Mouse (Mus musculus) ovary, postnatal 10 days (tissue): ENCODE results near the gene Zbtb16.

Source experiments
- DNase-seq: peaks from one replicate; pipeline ENCODE4 v3.0.0; 2022; ENCODE audit warnings: low spot score

Gene Zbtb16

GRCm38 (mm10) chr9:48707134-48707823 lies 128.7 kb downstream of the Zbtb16 start:
- no peak for DNase-seq

DNA sequence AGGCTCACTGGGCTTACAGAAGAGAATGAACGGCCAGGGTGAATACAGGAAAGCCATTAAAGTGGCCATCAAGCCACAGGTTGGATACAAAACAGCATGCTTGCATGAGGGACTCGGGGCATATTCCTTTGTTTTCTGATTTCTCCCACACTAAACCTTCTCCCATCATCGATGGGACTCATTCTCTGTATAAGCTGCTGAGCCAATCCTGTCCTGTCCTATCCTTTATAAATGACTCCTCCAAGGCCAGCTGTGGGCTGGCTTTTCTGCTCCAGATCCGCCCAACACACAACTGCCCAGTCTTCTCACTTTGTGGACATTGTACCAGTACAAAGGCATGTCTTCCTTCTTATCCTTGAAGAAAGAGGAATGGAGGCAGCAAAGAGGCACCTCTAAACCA lies 134.7 kb downstream of the Zbtb16 start:
- DNase-seq = no peak

GRCm38 (mm10) chr9:48700871-48701270 lies 135.2 kb downstream of the Zbtb16 start:
- no peak for DNase-seq

GRCm38 (mm10) chr9:48697470-48697815 lies 138.6 kb downstream of the Zbtb16 start:
- no peak for DNase-seq

GRCm38 (mm10) chr9:48696731-48697469 lies 139.1 kb downstream of the Zbtb16 start:
- no peak for DNase-seq

DNA sequence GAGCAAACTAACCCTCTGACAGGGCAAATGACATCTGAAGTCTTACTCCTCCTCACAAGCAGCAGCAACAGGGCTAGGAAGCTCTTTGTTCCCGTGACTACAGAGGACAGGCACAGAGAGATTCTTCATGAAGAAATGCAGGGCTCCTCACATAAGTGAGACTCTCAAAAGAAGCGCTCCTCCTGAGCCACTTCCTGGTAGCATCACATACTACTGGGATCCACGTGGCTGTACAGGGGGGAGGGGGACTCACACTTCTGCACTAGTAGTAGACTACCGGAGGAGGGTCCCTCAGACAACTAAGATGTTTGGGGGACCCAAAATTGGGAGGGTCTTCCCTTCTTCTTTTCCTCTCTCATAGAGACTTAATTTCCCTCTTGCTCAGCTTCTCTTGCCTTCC lies 139.7 kb downstream of the Zbtb16 start:
- no peak for DNase-seq

DNA sequence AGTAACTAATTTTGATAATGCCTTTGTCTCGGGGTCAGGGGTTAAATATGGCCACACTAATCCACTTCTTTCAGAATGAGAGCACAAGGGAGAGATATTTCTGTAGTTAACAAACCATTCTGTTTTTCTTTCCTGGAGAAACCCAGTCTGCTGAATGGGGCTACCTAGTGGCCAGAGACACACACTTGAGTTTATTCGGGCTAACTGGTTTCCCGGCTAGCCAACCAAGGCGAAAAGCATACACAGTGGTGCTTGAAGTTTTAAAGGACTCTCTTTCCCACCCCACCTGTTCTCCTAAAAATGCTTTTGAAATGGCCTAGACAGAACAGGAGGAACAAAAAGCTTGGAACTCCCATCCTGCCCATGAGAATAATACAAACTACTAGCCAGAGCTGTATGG lies 140.2 kb downstream of the Zbtb16 start:
- DNase-seq = no peak

DNA sequence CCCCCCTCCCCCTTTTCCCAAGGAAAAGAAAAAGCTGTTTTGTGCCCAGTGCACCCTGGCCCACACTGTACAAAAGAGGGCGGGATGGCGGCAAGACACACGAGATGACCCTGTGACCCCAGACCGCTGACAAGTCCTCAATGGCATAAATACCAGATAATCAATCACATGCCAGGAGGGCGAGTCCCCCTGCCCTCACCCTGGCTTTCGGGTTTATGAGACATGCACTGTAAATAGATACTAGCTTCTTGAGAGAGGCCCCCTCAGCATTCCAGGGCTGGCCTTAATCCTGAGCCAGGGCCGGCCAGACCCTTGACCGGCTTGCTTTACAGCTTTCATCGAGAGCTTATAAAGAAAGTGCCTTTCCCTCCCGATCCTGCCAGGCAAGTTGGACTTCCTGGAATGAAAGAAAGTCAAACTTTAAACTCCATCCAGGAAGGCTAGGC lies 141.4 kb downstream of the Zbtb16 start:
- no peak for DNase-seq

- DNase-seq = no peak
Measured at GRCm38 (mm10) chr9:48693696-48694095, 142.3 kb downstream of the Zbtb16 start.

- DNase-seq = no peak
Measured at GRCm38 (mm10) chr9:48689718-48689980, 146.4 kb downstream of the Zbtb16 start.

DNA sequence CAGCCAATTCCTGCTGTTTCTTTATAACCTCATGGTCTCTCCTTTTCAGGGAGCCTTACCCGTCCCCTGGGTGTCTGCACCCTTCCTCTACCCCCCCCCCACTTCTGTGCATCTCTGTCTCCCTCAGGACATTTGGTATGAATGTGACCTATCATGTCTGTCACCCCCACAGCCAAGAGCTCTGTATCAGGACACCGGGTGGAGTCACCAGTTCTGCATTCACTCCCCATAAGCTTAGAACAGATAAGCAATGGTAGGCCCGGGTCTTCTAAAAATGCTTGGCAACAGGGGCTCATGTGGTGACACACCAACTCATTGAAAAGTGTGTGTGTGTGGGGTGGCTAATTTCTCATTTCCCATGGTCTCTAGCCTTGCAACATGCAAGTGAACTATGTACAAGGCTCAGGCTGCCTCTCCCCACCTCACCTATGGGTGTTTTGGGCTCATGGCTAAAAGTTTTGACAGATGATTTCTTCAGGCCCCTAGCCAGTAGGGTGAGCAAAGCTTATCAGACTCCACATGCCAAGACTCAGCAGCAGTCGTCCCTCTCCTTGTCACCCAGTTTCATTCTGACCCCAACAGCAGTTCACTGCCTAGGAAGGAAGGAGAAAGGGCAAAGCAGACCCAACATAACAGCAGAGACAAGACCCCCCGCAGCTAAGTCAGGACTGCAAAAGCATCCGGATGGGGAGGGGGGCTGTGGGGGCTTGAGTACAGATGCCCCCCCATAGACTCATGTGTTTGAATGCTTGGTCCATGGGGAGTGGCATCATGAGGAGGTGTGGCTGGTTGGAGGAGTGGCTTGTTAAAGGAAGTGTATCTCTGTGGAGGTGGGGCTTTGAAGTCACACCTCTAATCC lies 146.9 kb downstream of the Zbtb16 start:
- DNase-seq = no peak

GRCm38 (mm10) chr9:48687891-48688290 lies 148.1 kb downstream of the Zbtb16 start:
- DNase-seq = no peak

DNA sequence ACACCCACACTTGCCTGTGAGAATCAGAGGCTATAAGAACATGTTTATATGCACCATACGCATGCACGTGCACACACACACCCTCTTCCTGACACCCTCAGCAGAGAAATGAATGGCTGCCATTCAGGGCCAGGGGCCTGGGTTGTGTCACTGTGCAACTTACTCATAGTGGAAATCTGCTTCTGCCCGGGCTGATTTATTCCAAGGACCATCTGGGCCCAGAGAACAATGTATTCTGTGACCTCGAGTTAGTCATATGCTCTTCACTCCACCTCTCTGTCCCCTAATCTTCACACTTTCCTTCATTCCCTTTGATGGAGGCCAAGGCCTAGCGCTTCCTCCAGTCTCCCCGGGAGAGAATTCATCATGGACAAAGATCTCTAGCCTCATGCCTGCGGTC lies 150.3 kb downstream of the Zbtb16 start:
- DNase-seq = no peak

- DNase-seq = no peak
Measured at GRCm38 (mm10) chr9:48684144-48684543, 151.9 kb downstream of the Zbtb16 start.

DNA sequence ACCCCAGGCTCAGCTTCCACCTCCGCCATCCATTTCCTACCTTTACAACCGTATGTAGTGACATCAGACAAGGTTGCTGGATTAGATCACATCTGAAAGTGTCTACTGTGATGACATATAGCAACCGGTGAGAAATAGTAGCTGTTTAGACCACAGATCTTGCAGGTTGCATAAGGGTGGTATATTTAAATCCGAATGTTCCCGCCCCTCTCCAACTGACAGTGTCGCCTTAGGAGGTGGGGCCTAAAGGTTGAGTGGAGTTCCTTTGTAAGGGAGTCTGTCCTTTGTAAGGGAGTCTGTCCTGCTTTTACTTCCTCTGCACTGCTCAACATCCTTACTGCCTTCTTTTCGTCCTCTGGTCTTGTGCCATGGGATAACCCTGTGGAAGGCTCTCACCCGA lies 154.8 kb downstream of the Zbtb16 start:
- DNase-seq = no peak

DNA sequence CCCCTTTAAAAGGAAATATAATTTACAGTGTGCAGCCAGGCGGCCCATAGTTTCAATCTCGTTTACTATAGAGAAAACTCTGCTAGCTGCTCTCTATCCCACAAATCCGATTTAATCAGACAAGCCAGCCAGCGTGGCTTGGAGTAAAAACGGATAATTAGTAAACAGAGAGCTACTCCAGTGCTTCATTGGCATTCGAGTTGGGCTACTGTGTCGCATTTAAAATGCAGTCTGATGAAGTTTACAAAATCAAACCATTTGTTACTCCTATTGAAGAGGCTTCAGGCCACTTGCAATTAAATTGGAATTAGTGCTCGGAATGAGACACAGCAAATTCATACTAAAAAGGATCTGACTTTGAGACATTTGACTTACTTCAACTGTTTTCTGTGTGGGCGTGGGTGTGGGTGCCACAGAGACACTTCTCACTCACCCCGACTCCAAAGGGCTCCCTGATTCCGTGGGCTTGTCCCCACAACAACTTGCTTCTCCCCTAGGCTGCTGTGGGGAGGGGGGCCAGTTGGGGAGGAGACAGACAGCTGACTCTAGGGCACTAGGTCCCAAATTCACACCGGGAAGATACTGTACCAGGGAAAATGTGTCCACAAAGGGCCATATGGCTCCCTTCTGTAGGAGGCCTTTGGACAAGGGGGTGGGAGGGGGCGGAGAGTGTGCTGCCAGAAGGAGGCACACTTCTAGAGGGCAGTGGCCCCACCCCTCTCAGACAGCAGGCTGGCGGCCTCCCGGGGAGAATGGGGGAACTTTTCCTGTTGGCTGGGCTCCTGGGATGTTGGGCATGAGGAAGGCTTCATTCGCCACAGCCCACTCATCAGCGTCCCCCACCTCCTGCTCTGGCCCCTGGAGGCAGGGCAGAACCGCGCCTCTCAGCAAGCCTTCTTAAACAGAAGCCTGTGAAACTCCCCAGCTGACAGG lies 157.3 kb downstream of the Zbtb16 start:
- no peak for DNase-seq

DNA sequence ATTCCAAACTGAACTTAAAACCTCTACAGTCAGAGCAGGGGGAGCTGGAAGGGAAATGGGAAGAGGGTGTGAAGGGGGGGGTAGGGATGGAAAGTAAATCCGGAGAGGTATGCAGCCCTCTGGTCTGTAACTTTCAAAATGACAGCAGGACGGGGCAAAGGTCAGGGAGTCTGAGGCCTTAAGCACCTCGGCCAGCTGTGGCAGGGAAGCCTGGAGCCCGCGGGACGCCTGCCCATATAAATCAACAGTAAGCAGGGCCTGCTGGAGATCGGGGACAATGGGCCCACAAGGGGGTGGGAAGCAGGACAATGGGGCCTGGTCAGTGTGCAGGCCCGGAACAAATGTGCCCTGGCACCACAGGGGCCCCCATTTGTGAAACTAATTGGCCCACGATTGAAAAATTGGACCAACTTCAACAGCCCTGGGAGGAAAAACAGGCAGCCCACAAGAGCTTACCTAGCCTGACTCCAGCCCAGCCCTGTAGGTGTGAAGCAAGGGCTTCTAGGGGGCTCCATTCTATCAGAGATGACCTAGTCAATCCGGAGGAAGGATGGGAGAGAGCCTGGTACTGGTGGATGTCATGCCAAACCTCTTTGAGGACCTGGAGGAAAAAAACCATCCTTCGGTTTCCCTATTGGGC lies 160.8 kb downstream of the Zbtb16 start:
- DNase-seq = no peak

DNA sequence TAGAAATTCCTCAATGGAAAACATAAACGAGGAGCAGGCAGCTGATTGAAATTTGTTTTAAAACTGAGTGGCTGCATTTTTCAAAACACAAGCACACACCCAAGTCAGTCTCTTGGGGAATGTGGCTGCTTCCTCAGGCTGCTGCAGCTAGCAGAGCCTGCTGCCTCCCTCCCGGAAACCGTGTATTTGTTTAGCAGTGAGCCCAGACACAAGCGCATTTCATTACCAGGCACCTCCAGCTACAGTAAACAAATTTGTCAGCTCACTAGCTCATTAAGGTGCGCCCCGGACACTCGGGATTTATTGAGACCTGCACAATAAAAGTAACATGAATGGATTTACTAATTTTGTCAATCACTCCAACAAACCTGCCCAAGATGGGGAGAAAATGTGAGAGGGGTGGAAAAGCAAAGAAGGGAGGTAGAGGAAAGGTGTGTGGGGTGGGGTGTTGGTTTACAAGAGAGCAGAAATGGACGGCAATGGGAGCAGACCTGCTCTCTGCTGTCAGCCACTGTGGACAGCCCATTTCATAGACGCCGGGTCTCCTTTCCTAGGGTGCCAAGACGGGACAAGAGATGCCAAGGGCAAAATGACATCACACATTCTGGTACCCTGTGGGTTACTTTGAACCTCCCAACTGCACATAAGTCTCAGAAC lies 161.5 kb downstream of the Zbtb16 start:
- no peak for DNase-seq

GRCm38 (mm10) chr9:48673804-48674203 lies 162.2 kb downstream of the Zbtb16 start:
- DNase-seq = no peak

DNA sequence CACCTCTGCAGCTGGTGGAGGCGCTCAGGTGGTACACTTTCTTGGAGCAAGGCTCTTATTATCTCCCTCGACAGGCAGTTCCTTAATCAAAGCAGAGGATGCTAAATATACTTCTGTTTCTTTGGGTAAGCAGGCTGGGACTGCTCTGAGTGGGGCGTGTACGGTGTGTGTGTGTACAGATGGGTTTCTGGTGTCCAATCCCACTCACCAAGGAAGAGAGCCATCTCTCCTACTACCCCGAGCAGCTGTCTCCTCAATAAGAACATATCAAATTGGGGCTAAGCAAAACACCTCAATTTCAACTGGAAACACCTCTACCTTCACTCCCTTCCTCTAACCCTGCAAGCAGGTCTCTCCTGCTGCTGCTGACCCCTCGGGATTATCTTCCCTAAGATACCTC lies 162.8 kb downstream of the Zbtb16 start:
- no peak for DNase-seq

DNA sequence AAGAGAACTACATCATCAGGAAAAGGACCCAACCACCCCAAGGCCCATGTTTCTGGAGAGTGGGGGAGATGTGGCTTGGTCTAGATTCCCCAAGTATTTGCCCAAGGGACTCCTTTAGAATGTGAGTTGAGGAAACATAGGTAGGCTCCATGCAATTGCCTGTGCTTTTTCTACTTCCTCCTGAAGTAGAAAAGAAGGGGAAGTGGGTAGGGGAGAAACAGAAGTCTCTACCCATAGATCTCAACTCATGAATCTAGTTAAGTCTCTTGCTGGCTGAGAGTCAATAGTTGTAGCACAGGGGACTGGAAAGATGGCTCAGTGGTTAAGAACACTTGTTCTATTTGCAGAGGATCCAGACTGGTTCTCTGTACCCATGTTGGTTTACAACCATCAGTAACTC lies 164.2 kb downstream of the Zbtb16 start:
- DNase-seq = no peak
